Mouse (Mus musculus) MEL (cell line): ENCODE data around the gene Gnat1. TPM values are rescaled to one million over a fixed set of nuclear protein-coding genes. Genes with fewer than 3 reads are reported as not detected.
A peak's percentile ranks its signal among the peaks of the same experiment; 100 is the strongest.

Experiments
- DNase-seq: peaks from one replicate; pipeline ENCODE4 v3.0.0; 2011; ENCODE audit warnings: low read depth, low spot score
- H3K27ac ChIP-seq: 2 replicates; pipeline ENCODE4 v1.5.1; 2012; ENCODE audit warnings: low read depth, mild to moderate bottlenecking, control low read depth, low read length, moderate library complexity; ENCODE audit not compliant: control insufficient read depth
- H3K27me3 ChIP-seq, 2 experiments: fragments of 150-350 bp in 1 of 2; sonication (generic) in 1 of 2; 2 replicates each; pipeline ENCODE4 v1.6.1; 2012; ENCODE audit warnings: low read length in 2 of 2, mild to moderate bottlenecking in 2 of 2, improper control_type of control experiment in 1 of 2, moderate library complexity in 1 of 2; ENCODE audit not compliant: insufficient read depth in 2 of 2, control insufficient read depth in 1 of 2
- H3K36me3 ChIP-seq, 2 experiments: 2 replicates each; pipeline ENCODE4 v1.6.1; 2012 to 2014; ENCODE audit warnings: low read length in 2 of 2, improper control_type of control experiment in 1 of 2, inconsistent platforms in 1 of 2, mild to moderate bottlenecking in 1 of 2; ENCODE audit not compliant: insufficient read depth in 2 of 2, control insufficient read depth in 1 of 2
- H3K4me1 ChIP-seq, 2 experiments: fragments of 150-350 bp in 1 of 2; sonication (generic) in 1 of 2; 2 replicates each; pipeline ENCODE4 v1.6.1; 2012; ENCODE audit warnings: low read length in 2 of 2, improper control_type of control experiment in 1 of 2, mild to moderate bottlenecking in 1 of 2; ENCODE audit not compliant: insufficient read depth in 2 of 2, control insufficient read depth in 1 of 2
- H3K4me3 ChIP-seq, 2 experiments: fragments of 150-350 bp in 1 of 2; sonication (generic) in 1 of 2; 2 replicates each; pipeline ENCODE4 v1.5.1; 2012; ENCODE audit warnings: low read depth in 2 of 2, low read length in 2 of 2, mild to moderate bottlenecking in 2 of 2, moderate library complexity in 2 of 2, control low read depth in 1 of 2, improper control_type of control experiment in 1 of 2; ENCODE audit not compliant: control insufficient read depth in 1 of 2, insufficient read depth in 1 of 2
- H3K79me2 ChIP-seq: 2 replicates; pipeline ENCODE4 v1.6.1; 2012; ENCODE audit warnings: mild to moderate bottlenecking, low read length, moderate library complexity; ENCODE audit not compliant: control insufficient read depth, poor library complexity, insufficient read depth
- H3K9ac ChIP-seq: 2 replicates; pipeline ENCODE4 v1.6.1; 2012; ENCODE audit warnings: low read depth, mild to moderate bottlenecking, control low read depth, low read length, moderate library complexity; ENCODE audit not compliant: control insufficient read depth, poor library complexity, severe bottlenecking
- H3K9me3 ChIP-seq: fragments of 150-350 bp; sonication (generic); replicated peaks from 2 replicates; pipeline ENCODE4 v1.6.1; 2012; ENCODE audit warnings: mild to moderate bottlenecking, low read length, improper control_type of control experiment, moderate library complexity; ENCODE audit not compliant: insufficient read depth
- BHLHE40 ChIP-seq: IDR thresholded peaks from 2 replicates; pipeline ENCODE4 v1.6.1; 2012; ENCODE audit warnings: low read depth, mild to moderate bottlenecking, inconsistent platforms, low read length, improper control_type of control experiment, borderline replicate concordance
- CHD1 ChIP-seq: IDR thresholded peaks from 2 replicates; pipeline ENCODE4 v1.6.1; 2012; ENCODE audit warnings: low read depth, mild to moderate bottlenecking, inconsistent platforms, low read length, improper control_type of control experiment
- CHD2 ChIP-seq: IDR thresholded peaks from 2 replicates; pipeline ENCODE4 v1.6.1; 2011; ENCODE audit warnings: low read length, improper control_type of control experiment
- CTCF ChIP-seq, 3 experiments: IDR thresholded peaks in 2 of 3; conservative IDR thresholded peaks in 1 of 3; 2 replicates each; pipeline ENCODE4 v1.5.1; 2011 to 2012; ENCODE audit warnings: low read length in 3 of 3, low read depth in 2 of 3, mild to moderate bottlenecking in 2 of 3, improper control_type of control experiment in 1 of 3, inconsistent platforms in 1 of 3, mixed read lengths in 1 of 3, moderate library complexity in 1 of 3; ENCODE audit not compliant: control insufficient read depth in 1 of 3, insufficient read depth in 1 of 3, poor library complexity in 1 of 3, severe bottlenecking in 1 of 3
- E2F4 ChIP-seq: IDR thresholded peaks from 2 replicates; pipeline ENCODE4 v1.6.1; 2011; ENCODE audit warnings: low read depth, low read length, improper control_type of control experiment, borderline replicate concordance
- ELF1 ChIP-seq: IDR thresholded peaks from 2 replicates; pipeline ENCODE4 v1.6.1; 2014; ENCODE audit warnings: low read depth, mild to moderate bottlenecking, inconsistent platforms, low read length, improper control_type of control experiment, moderate library complexity
- ETS1 ChIP-seq: IDR thresholded peaks from 2 replicates; pipeline ENCODE4 v1.6.1; 2012; ENCODE audit warnings: low read depth, mild to moderate bottlenecking, inconsistent platforms, low read length, improper control_type of control experiment, moderate library complexity
- GABPA ChIP-seq: IDR thresholded peaks from 2 replicates; pipeline ENCODE4 v1.6.1; 2012; ENCODE audit warnings: low read depth, mild to moderate bottlenecking, inconsistent platforms, low read length, improper control_type of control experiment, moderate library complexity
- GATA1 ChIP-seq: IDR thresholded peaks from 2 replicates; pipeline ENCODE4 v1.6.1; 2011; ENCODE audit warnings: low read depth, low read length, improper control_type of control experiment
- HCFC1 ChIP-seq: IDR thresholded peaks from 2 replicates; pipeline ENCODE4 v1.6.1; 2012; ENCODE audit warnings: low read depth, mild to moderate bottlenecking, inconsistent platforms, low read length, improper control_type of control experiment, moderate library complexity
- JUND ChIP-seq: IDR thresholded peaks from 2 replicates; pipeline ENCODE4 v1.6.1; 2011; ENCODE audit warnings: low read depth, mild to moderate bottlenecking, improper control_type of control experiment, low read length
- MAFK ChIP-seq: IDR thresholded peaks from 2 replicates; pipeline ENCODE4 v1.6.1; 2011; ENCODE audit warnings: low read depth, mild to moderate bottlenecking, low read length, improper control_type of control experiment, borderline replicate concordance
- MAX ChIP-seq: IDR thresholded peaks from 2 replicates; pipeline ENCODE4 v1.6.1; 2011; ENCODE audit warnings: low read length, improper control_type of control experiment
- MAZ ChIP-seq: IDR thresholded peaks from 2 replicates; pipeline ENCODE4 v1.6.1; 2012; ENCODE audit warnings: low read depth, mild to moderate bottlenecking, inconsistent platforms, low read length, improper control_type of control experiment
- MEF2A ChIP-seq: IDR thresholded peaks from 2 replicates; pipeline ENCODE4 v1.6.1; 2014; ENCODE audit warnings: low read depth, mild to moderate bottlenecking, inconsistent platforms, low read length, improper control_type of control experiment; ENCODE audit not compliant: poor library complexity, insufficient replicate concordance, severe bottlenecking; ENCODE audit errors: extremely low read depth
- MXI1 ChIP-seq: IDR thresholded peaks from 2 replicates; pipeline ENCODE4 v1.6.1; 2011; ENCODE audit warnings: mild to moderate bottlenecking, low read depth, low read length, improper control_type of control experiment
- MYB ChIP-seq: IDR thresholded peaks from 2 replicates; pipeline ENCODE4 v1.6.1; 2011; ENCODE audit warnings: mild to moderate bottlenecking, low read depth, low read length, improper control_type of control experiment
- MYC ChIP-seq: IDR thresholded peaks from 2 replicates; pipeline ENCODE4 v1.6.1; 2011; ENCODE audit warnings: low read depth, mild to moderate bottlenecking, low read length, improper control_type of control experiment, moderate library complexity
- NELFE ChIP-seq: IDR thresholded peaks from 2 replicates; pipeline ENCODE4 v1.6.1; 2011; ENCODE audit warnings: low read depth, low read length, improper control_type of control experiment
- NRF1 ChIP-seq: IDR thresholded peaks from 2 replicates; pipeline ENCODE4 v1.6.1; 2014; ENCODE audit warnings: low read depth, mild to moderate bottlenecking, inconsistent platforms, low read length, improper control_type of control experiment, moderate library complexity; ENCODE audit not compliant: poor library complexity, insufficient read depth, severe bottlenecking
- POLR2AphosphoS5 ChIP-seq: IDR thresholded peaks from 2 replicates; pipeline ENCODE4 v1.6.1; 2012; ENCODE audit warnings: low read depth, borderline replicate concordance, mild to moderate bottlenecking, inconsistent platforms, low read length, moderate library complexity, mixed read lengths
- RAD21 ChIP-seq: IDR thresholded peaks from 2 replicates; pipeline ENCODE4 v1.6.1; 2011; ENCODE audit warnings: mild to moderate bottlenecking, low read depth, low read length, improper control_type of control experiment
- RCOR1 ChIP-seq: IDR thresholded peaks from 2 replicates; pipeline ENCODE4 v1.6.1; 2012; ENCODE audit warnings: low read depth, mild to moderate bottlenecking, inconsistent platforms, low read length, improper control_type of control experiment
- SIN3A ChIP-seq: IDR thresholded peaks from 2 replicates; pipeline ENCODE4 v1.6.1; 2012; ENCODE audit warnings: low read length, improper control_type of control experiment, inconsistent platforms
- SMC3 ChIP-seq: IDR thresholded peaks from 2 replicates; pipeline ENCODE4 v1.6.1; 2011; ENCODE audit warnings: low read depth, low read length, improper control_type of control experiment
- TAL1 ChIP-seq: IDR thresholded peaks from 2 replicates; pipeline ENCODE4 v1.6.1; 2012; ENCODE audit warnings: mild to moderate bottlenecking, inconsistent platforms, low read length, moderate library complexity, mixed read lengths
- TBP ChIP-seq: IDR thresholded peaks from 2 replicates; pipeline ENCODE4 v1.8.0; 2011; ENCODE audit warnings: low read depth, low read length, improper control_type of control experiment
- TCF12 ChIP-seq: IDR thresholded peaks from 2 replicates; pipeline ENCODE4 v1.6.1; 2014; ENCODE audit warnings: low read depth, mild to moderate bottlenecking, inconsistent platforms, low read length, improper control_type of control experiment, moderate library complexity
- UBTF ChIP-seq: IDR thresholded peaks from 2 replicates; pipeline ENCODE4 v1.6.1; 2012; ENCODE audit warnings: low read depth, mild to moderate bottlenecking, inconsistent platforms, low read length, improper control_type of control experiment, moderate library complexity, borderline replicate concordance; ENCODE audit not compliant: insufficient read depth
- USF1 ChIP-seq: IDR thresholded peaks from 2 replicates; pipeline ENCODE4 v1.6.1; 2014; ENCODE audit warnings: low read depth, mild to moderate bottlenecking, inconsistent platforms, low read length, improper control_type of control experiment, moderate library complexity
- ZC3H11A ChIP-seq: IDR thresholded peaks from 2 replicates; pipeline ENCODE4 v1.6.1; 2012; ENCODE audit warnings: low read depth, mild to moderate bottlenecking, inconsistent platforms, low read length, improper control_type of control experiment
- ZKSCAN1 ChIP-seq: IDR thresholded peaks from 2 replicates; pipeline ENCODE4 v1.6.1; 2012; ENCODE audit warnings: low read depth, mild to moderate bottlenecking, inconsistent platforms, low read length, improper control_type of control experiment, moderate library complexity
- ZMIZ1 ChIP-seq: IDR thresholded peaks from 2 replicates; pipeline ENCODE4 v1.6.1; 2012; ENCODE audit warnings: low read depth, mild to moderate bottlenecking, inconsistent platforms, low read length, improper control_type of control experiment, moderate library complexity
- polyA plus RNA-seq, 2 experiments: library from polyadenylated mRNA; stranded (reverse) in 1 of 2; unstranded in 1 of 2; fragments of >175 nt in 1 of 2; fragments of >200 nt in 1 of 2; gene quantifications; 2 replicates each; pipeline versions ENCODE4 v1.2.1 to v1.2.4; 2012; ENCODE audit warnings: low replicate concordance in 2 of 2, low read depth in 1 of 2; ENCODE audit not compliant: insufficient read length in 2 of 2, insufficient read depth in 1 of 2, missing spikeins in 1 of 2
- total RNA-seq: library from RNA; depleted of rRNA; stranded (reverse); fragments of 300-350 nt; gene quantifications from 2 replicates; pipeline ENCODE4 v1.2.3, GENCODE M21; 2012

Gene Gnat1
- total and polyA plus RNA-seq, 3 experiments: 0.27 to 326 TPM; not detected in 1

GRCm38 (mm10) chr9:107633091-107633660 is 46.3 kb downstream of the Gnat1 start (continued):
- no peak for TF ChIP-seq RAD21
- TF ChIP-seq TCF12: peak; percentile 50; the same call in 1 of the 2 replicates
- TF ChIP-seq ZC3H11A: no peak
- no peak for TF ChIP-seq POLR2AphosphoS5
- no peak for TF ChIP-seq GABPA
- TF ChIP-seq UBTF: 0 out of 2 replicates have a peak, but pooled peaks have one; percentile 68
- TF ChIP-seq SMC3: no peak
- peak; percentile 47 for TF ChIP-seq MXI1
- no peak for TF ChIP-seq JUND
- TF ChIP-seq CHD2: no peak
- TF ChIP-seq ZMIZ1: peak; percentile 26; the same call in 1 of the 2 replicates
- TF ChIP-seq ELF1: peak; percentile 88
- TF ChIP-seq E2F4: no peak; the same call in 1 of the 2 replicates
- TF ChIP-seq MEF2A: no peak
- TF ChIP-seq MAZ: no peak
- peak; percentile 74 for TF ChIP-seq NELFE
- no peak for TF ChIP-seq MAFK
- TF ChIP-seq NRF1: no peak
- no peak for TF ChIP-seq ZKSCAN1
- no peak for TF ChIP-seq MYC
- TF ChIP-seq RCOR1: no peak
- no peak for TF ChIP-seq USF1
- no peak; the same call in 1 of the 2 replicates for TF ChIP-seq HCFC1
- TF ChIP-seq SIN3A: peak; percentile 81
- TF ChIP-seq, all 39 proteins: peak for 13

GRCm38 (mm10) chr9:107632478-107632877 is 47.0 kb downstream of the Gnat1 start:
- peak; percentile 45 for DNase-seq
- Histone ChIP-seq H3K27ac (peak overlapping the region; percentile 94), H3K79me2 (peaks cover 56% of the 10 kb centered on the region), H3K4me3 (peak overlapping the region; percentile 73 to 88; a peak in 3 of 4 replicates), H3K9me3 (no peaks in the 10 kb centered on the region), H3K27me3 (no peaks in the 10 kb centered on the region), H3K4me1 (peaks cover 5 to 27% of the 10 kb centered on the region in 2 experiments; a peak in 3 of 4 replicates), H3K9ac (peak overlapping the region; percentile 98), H3K36me3 (peaks cover 0 to 19% of the 10 kb centered on the region in 2 experiments; a peak in 2 of 4 replicates)
- TF ChIP-seq MYC (no peak), USF1 (no peak), CHD1 (no peak), ELF1 (no peak), MEF2A (no peak), JUND (no peak), TBP (no peak), RCOR1 (no peak), MAX (no peak), TAL1 (no peak), BHLHE40 (no peak), GATA1 (no peak), MXI1 (no peak), ETS1 (no peak), ZC3H11A (no peak), CTCF (IDR thresholded peaks at IDR 0.05 in 2 of 3, conservative IDR thresholded peaks at IDR 0.05 in 1 of 3; ENCODE audit: control insufficient read depth in 1 of 3, insufficient read depth in 1 of 3, low read depth in 2 of 3, low read length in 3 of 3, poor library complexity in 1 of 3, severe bottlenecking in 1 of 3) (no peak), NELFE (no peak), MYB (no peak)
